Mouse (Mus musculus) neural tube, embryonic 15.5 days (tissue): Measurements from ENCODE around the gene Olfr732. TPM values are rescaled to one million over a fixed set of nuclear protein-coding genes. Genes with fewer than 3 reads are reported as not detected.

Experiments used
- ATAC-seq: fragments of 200-750 bp; cut with Nextera tagmentation; 2 replicates; pipeline ENCODE4 v1.8.0; 2017; ENCODE audit warnings: mild to moderate bottlenecking, moderate TSS enrichment, moderate library complexity; ENCODE audit not compliant: low FRiP score
- H3K27ac ChIP-seq: fragments of 300-500 bp; sonication (generic); replicated peaks from 2 replicates; pipeline ENCODE4 v1.5.1; 2015; ENCODE audit warnings: mild to moderate bottlenecking, inconsistent platforms
- H3K27me3 ChIP-seq: fragments of 300-500 bp; sonication (generic); replicated peaks from 2 replicates; pipeline ENCODE4 v1.6.1; 2015; ENCODE audit warnings: inconsistent platforms
- H3K36me3 ChIP-seq: fragments of 300-500 bp; sonication (generic); 2 replicates; pipeline ENCODE4 v1.6.1; 2015; ENCODE audit warnings: inconsistent platforms
- H3K4me1 ChIP-seq: fragments of 300-500 bp; sonication (generic); 2 replicates; pipeline ENCODE4 v1.6.1; 2015; ENCODE audit warnings: inconsistent platforms
- H3K4me2 ChIP-seq: fragments of 300-500 bp; sonication (generic); 2 replicates; pipeline ENCODE4 v1.6.1; 2015; ENCODE audit warnings: inconsistent platforms, mild to moderate bottlenecking, moderate library complexity
- H3K4me3 ChIP-seq: fragments of 300-500 bp; sonication (generic); replicated peaks from 2 replicates; pipeline ENCODE4 v1.5.1; 2015; ENCODE audit warnings: mild to moderate bottlenecking, inconsistent platforms
- H3K9ac ChIP-seq: fragments of 300-500 bp; sonication (generic); replicated peaks from 2 replicates; pipeline ENCODE4 v1.6.1; 2015; ENCODE audit warnings: mild to moderate bottlenecking, inconsistent platforms
- H3K9me3 ChIP-seq: fragments of 300-500 bp; sonication (generic); replicated peaks from 2 replicates; pipeline ENCODE4 v1.6.1; 2016; ENCODE audit warnings: inconsistent platforms
- WGBS: fragments of 180-500 bp; shearing (Covaris S2); methylation state at CpG from one replicate; pipeline ENCODE4 v1.1.7; 2015; ENCODE audit warnings: mixed read lengths; 5-methylcytosine and 5-hydroxymethylcytosine counted together
- polyA plus RNA-seq: library from polyadenylated mRNA; unstranded; fragments of >200 nt; fragmentation: Nextera tagmentation; extraction: Ambion mirVana; gene quantifications from 2 replicates; pipeline ENCODE4 v1.2.1, GENCODE M21; 2015

Gene Olfr732
- polyA plus RNA-seq = not detected in 2 replicates

GRCm38 (mm10) chr14:50284106-50284505, at the start of gene Olfr732:
Gene Olfr732, minus strand, starts transcription at chr14:50284206.
- WGBS = 98% methylated on average over 1 of the region's 1 CpGs
- Histone ChIP-seq H3K4me3 (no peak within 1 kb of the TSS), H3K27me3 (no peaks in the 10 kb centered on the region), H3K9ac (no peak within 1 kb of the TSS), H3K27ac (no peak within 1 kb of the TSS), H3K4me2 (no peak within 1 kb of the TSS), H3K9me3 (no peaks in the 10 kb centered on the region), H3K4me1 (no peaks in the 10 kb centered on the region), H3K36me3 (no peaks in the 10 kb centered on the region)
- ATAC-seq = no peak

DNA sequence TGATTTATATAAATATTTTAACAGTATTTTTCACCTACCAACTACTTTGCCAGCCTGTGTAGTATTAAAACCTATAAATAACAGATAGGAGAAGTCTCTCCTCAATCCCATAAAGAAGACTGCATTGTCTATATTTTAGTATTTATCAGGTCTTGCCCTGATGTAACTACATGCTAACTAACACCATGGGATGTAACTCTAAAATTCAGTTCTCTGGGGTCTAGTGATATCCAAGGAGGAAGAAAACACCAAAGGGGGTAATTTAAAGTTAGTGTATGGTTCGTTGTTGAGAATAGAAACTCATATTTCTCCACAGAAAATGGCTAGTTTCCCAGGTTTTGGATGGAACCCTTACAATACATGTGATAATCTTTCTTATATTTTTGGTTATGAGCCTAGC, 42.7 kb upstream of the Olfr732 start, which contains the start of gene Olfr734:
TSS of gene Olfr734 (minus strand) at position 101 of the 400 bp plus-strand sequence.
- WGBS = 69% methylated on average over 1 of the region's 1 CpGs
- no peak within 1 kb of the TSS for H3K4me2 ChIP-seq

GRCm38 (mm10) chr14:50301422-50301821, 17.4 kb upstream of the Olfr732 start, which contains the start of gene Olfr733:
Gene Olfr733, minus strand, starts transcription at chr14:50301522.
- no peaks in the 10 kb centered on the region for H3K36me3 ChIP-seq
- no peak for ATAC-seq
- H3K27me3 ChIP-seq = no peaks in the 10 kb centered on the region

More for the DNA sequence above, 42.7 kb upstream of the Olfr732 start, which contains the start of gene Olfr734:
- Histone ChIP-seq H3K9me3 (no peaks in the 10 kb centered on the region), H3K27ac (no peak within 1 kb of the TSS), H3K27me3 (no peaks in the 10 kb centered on the region), H3K9ac (no peak within 1 kb of the TSS), H3K36me3 (no peaks in the 10 kb centered on the region), H3K4me3 (no peak within 1 kb of the TSS), H3K4me1 (no peaks in the 10 kb centered on the region)
- ATAC-seq = no peak

GRCm38 (mm10) chr14:50241766-50242165, 42.2 kb downstream of the Olfr732 start, which contains the start of gene Olfr731:
Gene Olfr731, minus strand, starts transcription at chr14:50241866.
- no peak within 1 kb of the TSS for H3K27ac ChIP-seq
- no peak within 1 kb of the TSS for H3K4me3 ChIP-seq
- no peaks in the 10 kb centered on the region for H3K9me3 ChIP-seq
- no peak within 1 kb of the TSS for H3K9ac ChIP-seq
- WGBS = 90% methylated on average over 4 of the region's 4 CpGs
- no peaks in the 10 kb centered on the region for H3K4me1 ChIP-seq
- no peak within 1 kb of the TSS for H3K4me2 ChIP-seq
- no peaks in the 10 kb centered on the region for H3K27me3 ChIP-seq
- no peak for ATAC-seq
- H3K36me3 ChIP-seq = no peaks in the 10 kb centered on the region

More at GRCm38 (mm10) chr14:50301422-50301821, 17.4 kb upstream of the Olfr732 start, which contains the start of gene Olfr733:
- H3K4me3 ChIP-seq = no peak within 1 kb of the TSS
- no peak within 1 kb of the TSS for H3K9ac ChIP-seq
- no peaks in the 10 kb centered on the region for H3K9me3 ChIP-seq
- H3K27ac ChIP-seq = no peak within 1 kb of the TSS
- H3K4me1 ChIP-seq = no peaks in the 10 kb centered on the region
- no peak within 1 kb of the TSS for H3K4me2 ChIP-seq

Other genes starting within 250 kb of the Olfr732 start
- not detected in 2 replicates for gene Olfr725, start 243.8 kb downstream of the Olfr732 start, polyA plus RNA-seq
- gene Olfr726, start 193.3 kb downstream of the Olfr732 start, polyA plus RNA-seq = not detected in 2 replicates
- gene Olfr727, start 161.0 kb downstream of the Olfr732 start, polyA plus RNA-seq = not detected in 2 replicates
- not detected in 2 replicates for gene Olfr728, start 141.5 kb downstream of the Olfr732 start, polyA plus RNA-seq
- gene Olfr729, start 131.3 kb downstream of the Olfr732 start, polyA plus RNA-seq = not detected in 2 replicates
- not detected in 2 replicates for gene Olfr730, start 96.0 kb downstream of the Olfr732 start, polyA plus RNA-seq
- not detected in 2 replicates for gene Olfr731, start 42.3 kb downstream of the Olfr732 start, polyA plus RNA-seq
- not detected in 2 replicates for gene Olfr733, start 17.3 kb upstream of the Olfr732 start, polyA plus RNA-seq
- not detected in 2 replicates for gene Olfr734, start 42.6 kb upstream of the Olfr732 start, polyA plus RNA-seq
- not detected in 2 replicates for gene Olfr735, start 64.7 kb upstream of the Olfr732 start, polyA plus RNA-seq
- 0.08 TPM in 1 of 2 replicates, not detected in the other for gene Tlr11, start 73.7 kb upstream of the Olfr732 start, polyA plus RNA-seq
- gene Olfr736, start 97.0 kb upstream of the Olfr732 start, polyA plus RNA-seq = not detected in 2 replicates
- gene Olfr738, start 123.4 kb upstream of the Olfr732 start, polyA plus RNA-seq = not detected in 2 replicates
- not detected in 2 replicates for gene Olfr739, start 134.4 kb upstream of the Olfr732 start, polyA plus RNA-seq
- gene Olfr740, start 161.3 kb upstream of the Olfr732 start, polyA plus RNA-seq = not detected in 2 replicates
- gene Olfr741, start 188.5 kb upstream of the Olfr732 start, polyA plus RNA-seq = not detected in 2 replicates
- not detected in 2 replicates for gene Olfr742, start 219.4 kb upstream of the Olfr732 start, polyA plus RNA-seq
- gene Olfr743, start 237.6 kb upstream of the Olfr732 start, polyA plus RNA-seq = not detected in 2 replicates